In the genomic region with DNA sequence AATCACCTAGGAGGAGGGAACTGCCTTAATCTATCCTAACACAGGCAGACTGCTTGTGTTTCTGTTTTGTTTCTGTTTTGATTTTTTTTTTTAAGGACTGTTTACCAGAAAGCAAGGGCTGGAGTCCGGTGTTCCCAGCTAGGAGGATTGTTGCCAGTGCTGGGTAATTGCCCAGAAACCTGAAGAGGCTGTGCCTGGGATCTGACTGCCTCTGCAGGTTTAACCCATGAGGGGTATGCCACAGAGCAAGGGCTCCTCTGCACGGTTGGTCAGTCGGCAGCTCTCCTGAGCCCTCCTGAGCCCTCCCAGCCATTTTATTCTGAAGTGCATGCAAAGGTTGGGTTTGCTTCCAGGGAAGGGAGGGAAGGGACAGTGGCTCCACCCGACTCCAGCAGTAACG, we compare ENCODE assay signal across 16 mouse cellular contexts. TPM values are rescaled to one million over a fixed set of nuclear protein-coding genes. Genes with fewer than 3 reads are reported as not detected.
DNase-seq lines count a peak whose midpoint lies in the region; ATAC-seq lines count a peak whose summit lies in the region.
"Had no signal": no experiment of that assay in that cellular context is flagged by ENCODE, and none has a peak within 500 bp of the region (broad histone marks: within the 10 kb centered on the region; RNA-seq: fewer than 3 reads in every experiment).

No protein-coding gene starts in this region.

- 45% methylated on average over 5 of the region's 5 CpGs for WGBS in hindbrain, embryonic 16.5 days
- WGBS in hindbrain, embryonic 14.5 days, result 52% methylated on average over 5 of the region's 5 CpGs
- WGBS in neural tube, embryonic 13.5 days, result 74% methylated on average over 5 of the region's 5 CpGs

- no peak overlapping the region for H3K9ac ChIP-seq in hindbrain, embryonic 16.5 days (ENCODE audit: low read depth, low read length)
- no peak overlapping the region for H3K9ac ChIP-seq in hindbrain, embryonic 14.5 days
- no peak overlapping the region for H3K9ac ChIP-seq in neural tube, embryonic 13.5 days
- H3K9ac ChIP-seq: forebrain, embryonic 13.5 days had no signal

- peak overlapping the region; percentile 16; the same call in 1 of the 2 replicates for H3K27ac ChIP-seq in hindbrain, embryonic 16.5 days (ENCODE audit: low read depth, low read length)
- H3K27ac ChIP-seq in hindbrain, embryonic 14.5 days, result no peak overlapping the region
- H3K27ac ChIP-seq in neural tube, embryonic 13.5 days (replicated peaks), result 0 out of 2 replicates have a peak overlapping the region, but pooled peaks have one; percentile 15
- H3K27ac ChIP-seq: forebrain, embryonic 13.5 days; heart, embryonic 10.5 days had no signal

- ATAC-seq in hindbrain, embryonic 16.5 days, result peak; percentile 58; the same call in 1 of the 2 replicates
- no peak for ATAC-seq in hindbrain, embryonic 14.5 days (ENCODE audit: low FRiP score)
- ATAC-seq in neural tube, embryonic 13.5 days (ENCODE audit: low read depth), result no peak
- ATAC-seq: forebrain, embryonic 13.5 days had no signal

- DNase-seq in hindbrain, embryonic 14.5 days (ENCODE audit: low spot score), result no peak
- DNase-seq in neural tube, embryonic 10.5 days (ENCODE audit: extremely low spot score, low spot score), result no peak
- peak; percentile 69 to 77 for DNase-seq in cerebellum, postnatal 25 days
- no peak for DNase-seq in Muller cell, postnatal 12 days (ENCODE audit: inconsistent ontology term)
- no peak for DNase-seq in B cell, adult 2 months
- no peak for DNase-seq in adrenal gland, adult 18-20 months (ENCODE audit: low spot score in 2 of 2)
- DNase-seq: lung, postnatal 4 days; thymus, adult 18-20 months had no signal

- H3K4me3 ChIP-seq in hindbrain, embryonic 16.5 days (ENCODE audit: low read length), result no peak overlapping the region
- no peak overlapping the region for H3K4me3 ChIP-seq in hindbrain, embryonic 14.5 days (replicated peaks; ENCODE audit: low read length)
- H3K4me3 ChIP-seq in neural tube, embryonic 13.5 days, result no peak overlapping the region
- H3K4me3 ChIP-seq: forebrain, embryonic 13.5 days; heart, embryonic 10.5 days had no signal

- H3K4me2 ChIP-seq in hindbrain, embryonic 16.5 days (ENCODE audit: low read length), result no peak overlapping the region
- no peak overlapping the region for H3K4me2 ChIP-seq in hindbrain, embryonic 14.5 days (replicated peaks)
- no peak overlapping the region for H3K4me2 ChIP-seq in neural tube, embryonic 13.5 days
- H3K4me2 ChIP-seq: forebrain, embryonic 13.5 days; liver, embryonic 11.5 days had no signal

- H3K4me1 ChIP-seq in hindbrain, embryonic 16.5 days (ENCODE audit: control insufficient read depth, insufficient read depth, low read depth, low read length), result peaks cover 11% of the 10 kb centered on the region; the same call in 1 of the 2 replicates
- peaks cover 9% of the 10 kb centered on the region for H3K4me1 ChIP-seq in hindbrain, embryonic 14.5 days (replicated peaks; ENCODE audit: control insufficient read depth, insufficient read depth, low read length)
- H3K4me1 ChIP-seq in neural tube, embryonic 13.5 days (replicated peaks), result peaks cover 13% of the 10 kb centered on the region

- peaks cover 6% of the 10 kb centered on the region; the same call in 1 of the 2 replicates for H3K36me3 ChIP-seq in hindbrain, embryonic 16.5 days (ENCODE audit: control insufficient read depth, insufficient read depth, low read length)
- H3K36me3 ChIP-seq in hindbrain, embryonic 14.5 days (replicated peaks; ENCODE audit: control insufficient read depth, insufficient read depth), result peaks cover 19% of the 10 kb centered on the region
- H3K36me3 ChIP-seq in neural tube, embryonic 13.5 days, result peaks cover 19% of the 10 kb centered on the region

- no peaks in the 10 kb centered on the region for H3K9me3 ChIP-seq in hindbrain, embryonic 16.5 days (ENCODE audit: control insufficient read depth, low read length)
- H3K9me3 ChIP-seq in hindbrain, embryonic 14.5 days (ENCODE audit: control insufficient read depth, low read length), result no peaks in the 10 kb centered on the region
- no peaks in the 10 kb centered on the region for H3K9me3 ChIP-seq in neural tube, embryonic 13.5 days
- H3K9me3 ChIP-seq: forebrain, embryonic 13.5 days; heart, embryonic 10.5 days had no signal

- H3K27me3 ChIP-seq in hindbrain, embryonic 16.5 days (replicated peaks; ENCODE audit: control insufficient read depth, insufficient read depth, low read length), result no peaks in the 10 kb centered on the region
- H3K27me3 ChIP-seq in hindbrain, embryonic 14.5 days (ENCODE audit: control insufficient read depth, insufficient read depth, low read length), result no peaks in the 10 kb centered on the region
- H3K27me3 ChIP-seq in neural tube, embryonic 13.5 days, result no peaks in the 10 kb centered on the region
- H3K27me3 ChIP-seq: CH12.LX; forebrain, embryonic 13.5 days had no signal

RNA-seq across cellular contexts. Expression of a gene that starts 40.8 kb away (rescaled TPM):
- polyA plus RNA-seq in hindbrain, embryonic 16.5 days (2015; fragmentation: Nextera tagmentation; extraction: Ambion mirVana), result 0.94 and 3.6 TPM in 2 replicates
- polyA plus RNA-seq in hindbrain, embryonic 14.5 days (2014; fragmentation: Nextera tagmentation; extraction: Ambion mirVana), result 0.55 and 0.59 TPM in 2 replicates
- 1.7 and 3.5 TPM in 2 replicates for polyA plus RNA-seq in neural tube, embryonic 13.5 days (2015; fragmentation: Nextera tagmentation; extraction: Ambion mirVana)
- total RNA-seq in adrenal gland, adult 18-20 months (2021), result under 1 TPM in 1 of 2 experiments, not detected in 1; 0.96 TPM
- total RNA-seq: CH12.LX; hematopoietic stem cell, adult 5-6 weeks; left cerebral cortex, postnatal 10 days had no signal
- polyA plus RNA-seq: forebrain, embryonic 13.5 days had no signal

Comparison
In these comparisons a context has a peak if more than half of its experiments do, and no peak if none do; other contexts are left out.
1. DNase-seq: peak in cerebellum, postnatal 25 days (2 of 2); none in hindbrain, embryonic 14.5 days (single experiment), neural tube, embryonic 10.5 days (single experiment), Muller cell, postnatal 12 days (single experiment), B cell, adult 2 months (0 of 2) and adrenal gland, adult 18-20 months (0 of 2).